ENCODE assay signal across 30 mouse cellular contexts in the genomic region with DNA sequence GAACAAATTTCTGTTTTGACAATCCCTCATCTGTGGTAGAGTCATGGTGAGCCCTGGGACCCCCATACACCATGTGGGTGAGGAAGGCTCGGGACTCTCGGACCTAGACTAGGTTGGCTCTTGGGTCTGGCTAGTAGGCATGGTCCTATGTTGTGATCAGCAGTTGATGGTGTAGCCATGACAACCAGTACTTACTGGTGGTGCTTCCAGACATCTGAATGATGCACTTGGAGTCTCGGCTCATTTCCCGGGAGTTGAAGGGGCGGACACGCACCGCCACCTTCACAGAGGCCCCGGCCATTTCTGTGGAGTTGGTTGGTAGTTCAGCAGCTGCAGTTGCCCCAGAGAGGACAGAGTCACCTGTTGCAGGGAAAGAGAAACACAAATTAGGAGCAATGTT. TPM values are rescaled to one million over a fixed set of nuclear protein-coding genes. Genes with fewer than 3 reads are reported as not detected.
A peak's percentile ranks its signal among the peaks of the same experiment; 100 is the strongest.
DNase-seq lines count a peak whose midpoint lies in the region; ATAC-seq and TF ChIP-seq lines count a peak whose summit lies in the region.
"Had no signal": no experiment of that assay in that cellular context is flagged by ENCODE, and none has a peak within 500 bp of the region (broad histone marks: within the 10 kb centered on the region; RNA-seq: fewer than 3 reads in every experiment).

No protein-coding gene starts in this region.

- H3K9ac ChIP-seq in forebrain, embryonic 14.5 days (ENCODE audit: low read length) = no peak overlapping the region
- no peak overlapping the region for H3K9ac ChIP-seq in kidney, embryonic 14.5 days (ENCODE audit: low read depth, low read length)
- H3K9ac ChIP-seq in kidney, postnatal 0 days (ENCODE audit: low read depth, low read length) = no peak overlapping the region
- no peak overlapping the region for H3K9ac ChIP-seq in CH12.LX (ENCODE audit: insufficient read depth, low read depth)
- H3K9ac ChIP-seq: forebrain, embryonic 15.5 days; hindbrain, embryonic 12.5 days; hindbrain, embryonic 15.5 days had no signal

- in situ Hi-C loops in CH12.LX (cut with MboI; ENCODE audit: low pct_ligation_motif_present, low pct_unique_long_range_greater_than_20kb, low sequenced_read_pairs) = loop anchor here (5.0 kb wide), 1 partner anchor 70 kb away; no protein-coding TSS in a partner anchor

- no peaks in the 10 kb centered on the region for H3K9me3 ChIP-seq in forebrain, embryonic 10.5 days
- no peaks in the 10 kb centered on the region for H3K9me3 ChIP-seq in forebrain, embryonic 14.5 days (replicated peaks; ENCODE audit: control insufficient read depth, low read length)
- no peaks in the 10 kb centered on the region for H3K9me3 ChIP-seq in kidney, embryonic 14.5 days (ENCODE audit: control insufficient read depth, low read length)
- no peaks in the 10 kb centered on the region for H3K9me3 ChIP-seq in kidney, postnatal 0 days (replicated peaks; ENCODE audit: low read length)
- H3K9me3 ChIP-seq in CH12.LX (replicated peaks; ENCODE audit: low read length) = peaks cover 4% of the 10 kb centered on the region
- H3K9me3 ChIP-seq: forebrain, embryonic 15.5 days; hindbrain, embryonic 12.5 days; hindbrain, embryonic 15.5 days had no signal

- no peaks in the 10 kb centered on the region for H3K79me2 ChIP-seq in CH12.LX (replicated peaks; ENCODE audit: control insufficient read depth, extremely low read depth, insufficient read depth, poor library complexity, severe bottlenecking)

- H3K36me3 ChIP-seq in forebrain, embryonic 10.5 days (replicated peaks) = peaks cover 54% of the 10 kb centered on the region
- H3K36me3 ChIP-seq in forebrain, embryonic 14.5 days (ENCODE audit: control insufficient read depth, insufficient read depth, low read length) = peaks cover 51% of the 10 kb centered on the region
- H3K36me3 ChIP-seq in kidney, embryonic 14.5 days (ENCODE audit: control insufficient read depth, insufficient read depth, low read length) = no peaks in the 10 kb centered on the region
- no peaks in the 10 kb centered on the region for H3K36me3 ChIP-seq in kidney, postnatal 0 days (ENCODE audit: insufficient read depth, low read length)
- no peaks in the 10 kb centered on the region for H3K36me3 ChIP-seq in CH12.LX (replicated peaks in 1 of 2; ENCODE audit: control insufficient read depth in 1 of 2, insufficient read depth in 1 of 2, low read length in 1 of 2)

- H3K4me1 ChIP-seq in forebrain, embryonic 10.5 days = peaks cover 61% of the 10 kb centered on the region
- H3K4me1 ChIP-seq in forebrain, embryonic 14.5 days (ENCODE audit: control insufficient read depth, insufficient read depth, low read length) = peaks cover 45% of the 10 kb centered on the region
- H3K4me1 ChIP-seq in kidney, embryonic 14.5 days (ENCODE audit: control insufficient read depth, insufficient read depth, low read length) = no peaks in the 10 kb centered on the region
- H3K4me1 ChIP-seq in kidney, postnatal 0 days (replicated peaks; ENCODE audit: insufficient read depth, low read length) = no peaks in the 10 kb centered on the region
- H3K4me1 ChIP-seq in CH12.LX (ENCODE audit: control insufficient read depth in 1 of 2, insufficient read depth in 2 of 2) = peaks cover 9 to 30% of the 10 kb centered on the region in 2 experiments

- H3K27me3 ChIP-seq in forebrain, embryonic 10.5 days (ENCODE audit: poor library complexity, severe bottlenecking) = no peaks in the 10 kb centered on the region
- no peaks in the 10 kb centered on the region for H3K27me3 ChIP-seq in forebrain, embryonic 14.5 days (replicated peaks; ENCODE audit: control insufficient read depth, insufficient read depth, low read length)
- H3K27me3 ChIP-seq in kidney, embryonic 14.5 days (ENCODE audit: control insufficient read depth, insufficient read depth, low read length) = no peaks in the 10 kb centered on the region
- no peaks in the 10 kb centered on the region for H3K27me3 ChIP-seq in kidney, postnatal 0 days (ENCODE audit: insufficient read depth, low read length)
- peaks cover 16% of the 10 kb centered on the region for H3K27me3 ChIP-seq in CH12.LX (replicated peaks)
- H3K27me3 ChIP-seq: forebrain, embryonic 15.5 days; hindbrain, embryonic 12.5 days; hindbrain, embryonic 15.5 days had no signal

- DNase-seq in forebrain, embryonic 10.5 days (ENCODE audit: extremely low spot score, low spot score) = no peak
- DNase-seq in forebrain, embryonic 14.5 days (ENCODE audit: low spot score) = no peak
- DNase-seq in kidney, adult 8-10 months = no peak
- peak; percentile 60 for DNase-seq in kidney, postnatal 0 days (ENCODE audit: low spot score)
- no peak for DNase-seq in kidney, postnatal 36 days
- no peak for DNase-seq in CH12.LX (ENCODE audit: extremely low read depth)
- DNase-seq: adrenal gland, adult 2 months; adrenal gland, postnatal 14 days; B cell, adult 2 months; cerebellum, adult 11 months; cerebellum, adult 2 months; cerebellum, adult 9-11 months; cerebellum, postnatal 25 days; gastrocnemius, adult 2 months; gastrocnemius, postnatal 14 days; heart, adult 11 months had no signal

- TF ChIP-seq POLR2A in CH12.LX (IDR thresholded peaks at IDR 0.05; ENCODE audit: low read depth, low read length) = no peak

- no peak for TF ChIP-seq EP300 in CH12.LX (IDR thresholded peaks at IDR 0.05; ENCODE audit: low read length)

- no peak overlapping the region for H3K4me2 ChIP-seq in forebrain, embryonic 14.5 days (ENCODE audit: low read length)
- H3K4me2 ChIP-seq in kidney, embryonic 14.5 days (replicated peaks; ENCODE audit: low read depth, low read length) = no peak overlapping the region
- no peak overlapping the region for H3K4me2 ChIP-seq in kidney, postnatal 0 days (ENCODE audit: low read length)
- no peak overlapping the region for H3K4me2 ChIP-seq in CH12.LX (ENCODE audit: insufficient read depth, low read depth, poor library complexity, severe bottlenecking)
- H3K4me2 ChIP-seq: forebrain, embryonic 15.5 days; heart, embryonic 11.5 days; hindbrain, embryonic 12.5 days; hindbrain, embryonic 15.5 days had no signal

- no peak for TF ChIP-seq CTCF in kidney, postnatal 0 days (IDR thresholded peaks at IDR 0.05; ENCODE audit: low read depth)
- TF ChIP-seq CTCF in CH12.LX (conservative IDR thresholded peaks at IDR 0.05 in 1 of 2, IDR thresholded peaks at IDR 0.05 in 1 of 2; ENCODE audit: low read depth in 2 of 2, low read length in 2 of 2) = no peak

- ATAC-seq in forebrain, embryonic 14.5 days = no peak
- peak; percentile 81 for ATAC-seq in kidney, embryonic 14.5 days (ENCODE audit: low FRiP score, low TSS enrichment)
- ATAC-seq in kidney, postnatal 0 days (replicated peaks; ENCODE audit: low FRiP score, low read depth) = peak; percentile 80
- ATAC-seq: forebrain, embryonic 15.5 days had no signal

- 88% methylated on average over 8 of the region's 8 CpGs for WGBS in forebrain, embryonic 10.5 days
- WGBS in forebrain, embryonic 14.5 days = 71% methylated on average over 8 of the region's 8 CpGs
- WGBS in kidney, embryonic 14.5 days = 41% methylated on average over 8 of the region's 8 CpGs
- 50% methylated on average over 8 of the region's 8 CpGs for WGBS in kidney, postnatal 0 days

- peak overlapping the region; percentile 48; the same call in 1 of the 2 replicates for H3K27ac ChIP-seq in forebrain, embryonic 10.5 days
- H3K27ac ChIP-seq in forebrain, embryonic 14.5 days (ENCODE audit: low read depth, low read length) = no peak overlapping the region
- no peak overlapping the region for H3K27ac ChIP-seq in kidney, embryonic 14.5 days (ENCODE audit: low read depth, low read length)
- no peak overlapping the region for H3K27ac ChIP-seq in kidney, postnatal 0 days
- no peak overlapping the region for H3K27ac ChIP-seq in CH12.LX (ENCODE audit: insufficient read depth, low read depth)
- H3K27ac ChIP-seq: forebrain, embryonic 15.5 days; gastrocnemius, adult 2 months; hindbrain, embryonic 12.5 days; hindbrain, embryonic 15.5 days had no signal

- H3K4me3 ChIP-seq in forebrain, embryonic 10.5 days = no peak overlapping the region
- no peak overlapping the region for H3K4me3 ChIP-seq in forebrain, embryonic 14.5 days (ENCODE audit: low read depth, low read length)
- H3K4me3 ChIP-seq in kidney, embryonic 14.5 days (ENCODE audit: low read length) = no peak overlapping the region
- H3K4me3 ChIP-seq in kidney, postnatal 0 days (replicated peaks; ENCODE audit: low read depth, low read length) = no peak overlapping the region
- H3K4me3 ChIP-seq in CH12.LX (replicated peaks in 1 of 3; ENCODE audit: low read depth in 2 of 3, low read length in 2 of 3, poor library complexity in 1 of 3) = no peak overlapping the region
- H3K4me3 ChIP-seq: forebrain, embryonic 15.5 days; gastrocnemius, adult 2 months; hindbrain, embryonic 12.5 days; hindbrain, embryonic 15.5 days had no signal

- TF ChIP-seq RAD21 in CH12.LX (IDR thresholded peaks at IDR 0.05; ENCODE audit: low read depth, low read length) = no peak

- dilution Hi-C loops in CH12.LX (cut with MboI; ENCODE audit: extremely low pct_ligation_motif_present, extremely low pct_unique_long_range_greater_than_20kb, low sequenced_read_pairs) = no loop called here

TF ChIP-seq in CH12.LX, 34 proteins besides CTCF, POLR2A, EP300 and RAD21 (continues in another document):
- no peak for TF ChIP-seq GABPA (IDR thresholded peaks at IDR 0.05; ENCODE audit: insufficient replicate concordance, low read depth, low read length)
- 0 out of 2 replicates have a peak, but pooled peaks have one; percentile 22 for TF ChIP-seq MXI1 (IDR thresholded peaks at IDR 0.05; ENCODE audit: low read depth, low read length)
- no peak for TF ChIP-seq ZNF384 (IDR thresholded peaks at IDR 0.05; ENCODE audit: low read depth, low read length)
- TF ChIP-seq PAX5 (IDR thresholded peaks at IDR 0.05; ENCODE audit: low read length) = no peak
- TF ChIP-seq KAT2A (IDR thresholded peaks at IDR 0.05; ENCODE audit: insufficient replicate concordance, low read length) = no peak

RNA-seq across cellular contexts. Expression of a gene that starts 19.6 kb away (rescaled TPM):
- polyA plus RNA-seq in forebrain, embryonic 10.5 days (2016; fragmentation: Nextera tagmentation; extraction: Ambion mirVana) = 41.4 and 41.5 TPM in 2 replicates
- 182 and 247 TPM in 2 replicates for polyA plus RNA-seq in forebrain, embryonic 14.5 days (2014; fragmentation: Nextera tagmentation; extraction: Ambion mirVana)
- 3.2 and 6.9 TPM in 2 replicates for polyA plus RNA-seq in kidney, embryonic 14.5 days (2014; fragmentation: Nextera tagmentation; extraction: Ambion mirVana)
- polyA plus RNA-seq in kidney, postnatal 0 days (2015; fragmentation: Nextera tagmentation; extraction: Ambion mirVana) = 3.7 and 4.8 TPM in 2 replicates
- total RNA-seq in CH12.LX (2012; rRNA removed) (0.17 and 0.25 TPM in 2 replicates), CH12.LX (2014; rRNA removed) (0.11 and 0.17 TPM in 2 replicates)
- polyA plus RNA-seq in CH12.LX (2012; ENCODE audit: insufficient read length, low read depth) = 0.61 and 0.93 TPM in 2 replicates
- total RNA-seq: common myeloid progenitor, adult 5-6 weeks; hematopoietic stem cell, adult 5-6 weeks; MEL had no signal

RNA-seq across cellular contexts. Expression of a gene that starts 52.9 kb away (rescaled TPM):
- polyA plus RNA-seq in forebrain, embryonic 10.5 days (2016; fragmentation: Nextera tagmentation; extraction: Ambion mirVana) = not detected in 2 replicates
- not detected in 2 replicates for polyA plus RNA-seq in forebrain, embryonic 14.5 days (2014; fragmentation: Nextera tagmentation; extraction: Ambion mirVana)
- not detected in 2 replicates for polyA plus RNA-seq in kidney, embryonic 14.5 days (2014; fragmentation: Nextera tagmentation; extraction: Ambion mirVana)
- 0.24 and 0.33 TPM in 2 replicates for polyA plus RNA-seq in kidney, postnatal 0 days (2015; fragmentation: Nextera tagmentation; extraction: Ambion mirVana)
- not detected in 2 replicates for total RNA-seq in CH12.LX (2012; rRNA removed)
- total RNA-seq in CH12.LX (2014; rRNA removed) = not detected in 2 replicates
- polyA plus RNA-seq in CH12.LX (2012; ENCODE audit: insufficient read length, low read depth) = not detected in 2 replicates
- total RNA-seq: common myeloid progenitor, adult 5-6 weeks; gastrocnemius, adult 2 months; gastrocnemius, postnatal 14 days; heart, adult 8-10 months; heart, postnatal 25 days; hematopoietic stem cell, adult 5-6 weeks; MEL had no signal
- polyA plus RNA-seq: cerebellum, adult 2 months; embryonic facial prominence, embryonic 11.5 days; embryonic facial prominence, embryonic 14.5 days; forebrain, embryonic 15.5 days; heart, embryonic 11.5 days; heart, embryonic 14.5 days; hindbrain, embryonic 12.5 days; hindbrain, embryonic 15.5 days; intestine, embryonic 14.5 days had no signal
